Mouse (Mus musculus): ENCODE results near the gene Hist1h2bl. TPM values are rescaled to one million over a fixed set of nuclear protein-coding genes. Genes with fewer than 3 reads are reported as not detected.
"Not testable (repeated sequence)": the region's sequence is repeated elsewhere in the genome, so short reads cannot be mapped to it uniquely, and the experiment has no call there.

Hist1h2bl gene
- total RNA-seq (2014; rRNA removed; ENCODE audit: low replicate concordance) (431 and 666 TPM in 2 replicates), polyA plus RNA-seq (2015; fragmentation: Nextera tagmentation; extraction: Ambion mirVana) (0.55 and 0.98 TPM in 2 replicates)

GRCm38 (mm10) chr13:21715864-21716539, at the start of gene Hist1h2bl, which contains the start of gene Hist1h2ai:
Hist1h2bl (minus strand) TSS chr13:21716143.
Hist1h2ai (plus strand) TSS chr13:21716422.
- H3K36me3 ChIP-seq (replicated peaks; ENCODE audit: control insufficient read depth, insufficient read depth, low read length); H3K27me3 ChIP-seq (ENCODE audit: control insufficient read depth, insufficient read depth, low read length); H3K9me3 ChIP-seq (replicated peaks; ENCODE audit: control insufficient read depth, low read length): not testable (repeated sequence)
- peaks cover 17% of the 10 kb centered on the region for H3K4me1 ChIP-seq (ENCODE audit: control insufficient read depth, insufficient read depth)
- ATAC-seq (ENCODE audit: insufficient read depth, low read depth) (peak; percentile 89), DNase-seq (ENCODE audit: low spot score) (peak; percentile 95)
- H3K4me2 ChIP-seq (ENCODE audit: low read depth, low read length): peak within 1 kb of the TSS; percentile 73
- TF ChIP-seq EP300 (IDR thresholded peaks at IDR 0.05; ENCODE audit: low read depth): peak; percentile 54; the same call in 1 of the 2 replicates
- peak within 1 kb of the TSS; percentile 62 for H3K9ac ChIP-seq (replicated peaks; ENCODE audit: low read depth, low read length)
- H3K27ac ChIP-seq (ENCODE audit: low read depth): peak within 1 kb of the TSS; percentile 89
- under 1% methylated on average over 29 of the region's 50 CpGs for WGBS
- H3K4me3 ChIP-seq (ENCODE audit: low read depth, low read length): peak within 1 kb of the TSS; percentile 44

- WGBS: 74% methylated on average over 1 of the region's 1 CpGs
- no peak for TF ChIP-seq EP300 (IDR thresholded peaks at IDR 0.05; ENCODE audit: low read depth)
- no peak for TF ChIP-seq CTCF (IDR thresholded peaks at IDR 0.05; ENCODE audit: low read depth)
- no peak for DNase-seq (ENCODE audit: low spot score)
- H3K4me2 ChIP-seq (ENCODE audit: low read depth, low read length): peak overlapping the region; percentile 72
- no peak overlapping the region; the same call in 1 of the 2 replicates for H3K9ac ChIP-seq (replicated peaks; ENCODE audit: low read depth, low read length)
- peaks cover 13% of the 10 kb centered on the region; the same call in 1 of the 2 replicates for H3K4me1 ChIP-seq (ENCODE audit: control insufficient read depth, insufficient read depth)
- H3K9me3 ChIP-seq (replicated peaks; ENCODE audit: control insufficient read depth, low read length): no peaks in the 10 kb centered on the region
- H3K27me3 ChIP-seq (ENCODE audit: control insufficient read depth, insufficient read depth, low read length): no peaks in the 10 kb centered on the region
- no peak for ATAC-seq (ENCODE audit: insufficient read depth, low read depth)
- 0 out of 2 replicates have a peak overlapping the region, but pooled peaks have one; percentile 5 for H3K4me3 ChIP-seq (ENCODE audit: low read depth, low read length)
- no peak overlapping the region for H3K27ac ChIP-seq (ENCODE audit: low read depth)
- no peaks in the 10 kb centered on the region for H3K36me3 ChIP-seq (replicated peaks; ENCODE audit: control insufficient read depth, insufficient read depth, low read length)
Observed at GRCm38 (mm10) chr13:21755707-21756106, 39.8 kb upstream of the Hist1h2bl start.

GRCm38 (mm10) chr13:21754294-21755001, 38.5 kb upstream of the Hist1h2bl start:
- ATAC-seq (ENCODE audit: insufficient read depth, low read depth) (peak; percentile 18), DNase-seq (ENCODE audit: low spot score) (peak; percentile 28)
- not testable (repeated sequence) for H3K9me3 ChIP-seq (replicated peaks; ENCODE audit: control insufficient read depth, low read length); H3K36me3 ChIP-seq (replicated peaks; ENCODE audit: control insufficient read depth, insufficient read depth, low read length); H3K27me3 ChIP-seq (ENCODE audit: control insufficient read depth, insufficient read depth, low read length)
- Histone ChIP-seq H3K4me3 (ENCODE audit: low read depth, low read length) (peak overlapping the region; percentile 51), H3K27ac (ENCODE audit: low read depth) (peak overlapping the region; percentile 94), H3K4me1 (ENCODE audit: control insufficient read depth, insufficient read depth) (peaks cover 18% of the 10 kb centered on the region), H3K4me2 (ENCODE audit: low read depth, low read length) (peak overlapping the region; percentile 72), H3K9ac (replicated peaks; ENCODE audit: low read depth, low read length) (peak overlapping the region; percentile 48)
- WGBS: 3% methylated on average over 12 of the region's 26 CpGs

- peak within 1 kb of the TSS; percentile 94 for H3K27ac ChIP-seq (ENCODE audit: low read depth)
- peaks cover 23% of the 10 kb centered on the region for H3K4me1 ChIP-seq (ENCODE audit: control insufficient read depth, insufficient read depth)
- H3K9ac ChIP-seq (replicated peaks; ENCODE audit: low read depth, low read length): peak within 1 kb of the TSS; percentile 51
- not testable (repeated sequence) for H3K9me3 ChIP-seq (replicated peaks; ENCODE audit: control insufficient read depth, low read length); H3K36me3 ChIP-seq (replicated peaks; ENCODE audit: control insufficient read depth, insufficient read depth, low read length); H3K27me3 ChIP-seq (ENCODE audit: control insufficient read depth, insufficient read depth, low read length)
- peak within 1 kb of the TSS; percentile 72 for H3K4me2 ChIP-seq (ENCODE audit: low read depth, low read length)
- ATAC-seq (ENCODE audit: insufficient read depth, low read depth): peak; percentile 92
- peak within 1 kb of the TSS; percentile 51 for H3K4me3 ChIP-seq (ENCODE audit: low read depth, low read length)
- peak; percentile 98 for DNase-seq (ENCODE audit: low spot score)
- 0% methylated on average over 36 of the region's 50 CpGs for WGBS
Observed at GRCm38 (mm10) chr13:21753524-21754285, 37.8 kb upstream of the Hist1h2bl start, which contains the start of the genes Hist1h2ak and Hist1h2bn. Hist1h2ak (minus strand) TSS chr13:21753827. Hist1h2bn (plus strand) TSS chr13:21754123.

- no peak for TF ChIP-seq EP300 (IDR thresholded peaks at IDR 0.05; ENCODE audit: low read depth)
- TF ChIP-seq CTCF (IDR thresholded peaks at IDR 0.05; ENCODE audit: low read depth): no peak
- peaks cover 23% of the 10 kb centered on the region for H3K4me1 ChIP-seq (ENCODE audit: control insufficient read depth, insufficient read depth)
Observed at GRCm38 (mm10) chr13:21753051-21753523, 37.1 kb upstream of the Hist1h2bl start.

More at GRCm38 (mm10) chr13:21753051-21753523, 37.1 kb upstream of the Hist1h2bl start:
- H3K9ac ChIP-seq (replicated peaks; ENCODE audit: low read depth, low read length): peak overlapping the region; percentile 51
- H3K36me3 ChIP-seq (replicated peaks; ENCODE audit: control insufficient read depth, insufficient read depth, low read length): no peaks in the 10 kb centered on the region
- ATAC-seq (ENCODE audit: insufficient read depth, low read depth) (no peak), DNase-seq (ENCODE audit: low spot score) (no peak)
- no peaks in the 10 kb centered on the region for H3K27me3 ChIP-seq (ENCODE audit: control insufficient read depth, insufficient read depth, low read length)
- peak overlapping the region; percentile 67 for H3K4me2 ChIP-seq (ENCODE audit: low read depth, low read length)
- 3% methylated on average over 10 of the region's 10 CpGs for WGBS
- H3K27ac ChIP-seq (ENCODE audit: low read depth): peak overlapping the region; percentile 94
- H3K4me3 ChIP-seq (ENCODE audit: low read depth, low read length): peak overlapping the region; percentile 51
- no peaks in the 10 kb centered on the region for H3K9me3 ChIP-seq (replicated peaks; ENCODE audit: control insufficient read depth, low read length)
